Mouse (Mus musculus): Measurements from ENCODE around the gene Lrrc36.

GRCm38 (mm10) chr8:105476161-105476560, 62.8 kb downstream of the Lrrc36 start:
- TF ChIP-seq GATA1 (IDR thresholded peaks at IDR 0.05; ENCODE audit: borderline replicate concordance, low read length) = no peak
- TF ChIP-seq FLI1 (IDR thresholded peaks at IDR 0.05; ENCODE audit: low read length) = no peak
